Mouse (Mus musculus): Measurements from ENCODE around the gene Exosc8. TPM values are rescaled to one million over a fixed set of nuclear protein-coding genes. Genes with fewer than 3 reads are reported as not detected.
A peak's percentile ranks its signal among the peaks of the same experiment; 100 is the strongest.
"Not testable (repeated sequence)": the region's sequence is repeated elsewhere in the genome, so short reads cannot be mapped to it uniquely, and the experiment has no call there.

Gene Exosc8
- polyA plus RNA-seq, 2 experiments, result 64.1 to 84.5 TPM

GRCm38 (mm10) chr3:54768592-54768991, 33.4 kb upstream of the Exosc8 start:
- peaks cover under 1% of the 10 kb centered on the region for H3K9me3 ChIP-seq (ENCODE audit: control insufficient read depth, low read length)
- H3K4me3 ChIP-seq (ENCODE audit: insufficient read depth in 1 of 2, low read depth in 2 of 2, low read length in 2 of 2), result no peak overlapping the region
- no peak for TF ChIP-seq EP300 (IDR thresholded peaks at IDR 0.05; ENCODE audit: low read depth)
- no peak for TF ChIP-seq CTCF (IDR thresholded peaks at IDR 0.05; ENCODE audit: low read depth)
- no peaks in the 10 kb centered on the region for H3K27me3 ChIP-seq (ENCODE audit: control insufficient read depth, insufficient read depth, low read length)
- ATAC-seq (ENCODE audit: insufficient read depth) (no peak), DNase-seq (ENCODE audit: low read depth in 3 of 3, low spot score in 3 of 3) (no peak)
- no peak overlapping the region for H3K4me2 ChIP-seq (ENCODE audit: low read depth)
- 54% methylated on average over 8 of the region's 8 CpGs for WGBS (ENCODE audit: insufficient replicate concordance)
- H3K36me3 ChIP-seq (replicated peaks; ENCODE audit: control insufficient read depth, insufficient read depth, low read depth), result no peaks in the 10 kb centered on the region
- no peaks in the 10 kb centered on the region for H3K4me1 ChIP-seq (replicated peaks; ENCODE audit: control insufficient read depth in 2 of 2, insufficient read depth in 2 of 2, low read length in 1 of 2)
- H3K27ac ChIP-seq, result no peak overlapping the region
- H3K9ac ChIP-seq (replicated peaks), result no peak overlapping the region

- no peak overlapping the region for H3K27ac ChIP-seq
- 66% methylated on average over 5 of the region's 5 CpGs for WGBS (ENCODE audit: insufficient replicate concordance)
- DNase-seq (ENCODE audit: low read depth in 3 of 3, low spot score in 3 of 3), result no peak
These were observed 31.6 kb upstream of the Exosc8 start for GRCm38 (mm10) chr3:54766811-54767210.

GRCm38 (mm10) chr3:54766034-54766433, 30.8 kb upstream of the Exosc8 start:
- Histone ChIP-seq H3K4me2 (ENCODE audit: low read depth) (no peak overlapping the region), H3K9ac (replicated peaks) (no peak overlapping the region), H3K4me3 (ENCODE audit: insufficient read depth in 1 of 2, low read depth in 2 of 2, low read length in 2 of 2) (no peak overlapping the region), H3K9me3 (ENCODE audit: control insufficient read depth, low read length) (no peaks in the 10 kb centered on the region), H3K36me3 (replicated peaks; ENCODE audit: control insufficient read depth, insufficient read depth, low read depth) (no peaks in the 10 kb centered on the region), H3K4me1 (replicated peaks; ENCODE audit: control insufficient read depth in 2 of 2, insufficient read depth in 2 of 2, low read length in 1 of 2) (0 out of 4 replicates have a peak, but pooled peaks cover 0 to 3% of the 10 kb centered on the region in 2 experiments), H3K27me3 (ENCODE audit: control insufficient read depth, insufficient read depth, low read length) (no peaks in the 10 kb centered on the region), H3K27ac (no peak overlapping the region)
- TF ChIP-seq EP300 (IDR thresholded peaks at IDR 0.05; ENCODE audit: low read depth), result no peak
- TF ChIP-seq CTCF (IDR thresholded peaks at IDR 0.05; ENCODE audit: low read depth), result no peak
- ATAC-seq (ENCODE audit: insufficient read depth) (no peak), DNase-seq (ENCODE audit: low read depth in 3 of 3, low spot score in 3 of 3) (no peak)
- 74% methylated on average over 14 of the region's 14 CpGs for WGBS (ENCODE audit: insufficient replicate concordance)

More at GRCm38 (mm10) chr3:54766811-54767210, 31.6 kb upstream of the Exosc8 start:
- H3K36me3 ChIP-seq (replicated peaks; ENCODE audit: control insufficient read depth, insufficient read depth, low read depth), result no peaks in the 10 kb centered on the region
- TF ChIP-seq EP300 (IDR thresholded peaks at IDR 0.05; ENCODE audit: low read depth), result no peak
- H3K9ac ChIP-seq (replicated peaks), result no peak overlapping the region
- H3K27me3 ChIP-seq (ENCODE audit: control insufficient read depth, insufficient read depth, low read length), result no peaks in the 10 kb centered on the region
- H3K4me3 ChIP-seq (ENCODE audit: insufficient read depth in 1 of 2, low read depth in 2 of 2, low read length in 2 of 2), result no peak overlapping the region
- H3K4me2 ChIP-seq (ENCODE audit: low read depth), result no peak overlapping the region
- ATAC-seq (ENCODE audit: insufficient read depth), result no peak
- no peaks in the 10 kb centered on the region for H3K4me1 ChIP-seq (replicated peaks; ENCODE audit: control insufficient read depth in 2 of 2, insufficient read depth in 2 of 2, low read length in 1 of 2)
- no peaks in the 10 kb centered on the region for H3K9me3 ChIP-seq (ENCODE audit: control insufficient read depth, low read length)

GRCm38 (mm10) chr3:54765521-54765920, 30.3 kb upstream of the Exosc8 start:
- DNase-seq (ENCODE audit: low read depth in 3 of 3, low spot score in 3 of 3); H3K4me1 ChIP-seq (replicated peaks; ENCODE audit: control insufficient read depth in 2 of 2, insufficient read depth in 2 of 2, low read length in 1 of 2); H3K4me3 ChIP-seq (ENCODE audit: insufficient read depth in 1 of 2, low read depth in 2 of 2, low read length in 2 of 2); H3K4me2 ChIP-seq (ENCODE audit: low read depth); H3K27ac ChIP-seq; H3K27me3 ChIP-seq (ENCODE audit: control insufficient read depth, insufficient read depth, low read length); H3K9me3 ChIP-seq (ENCODE audit: control insufficient read depth, low read length); ATAC-seq (ENCODE audit: insufficient read depth); H3K9ac ChIP-seq (replicated peaks); H3K36me3 ChIP-seq (replicated peaks; ENCODE audit: control insufficient read depth, insufficient read depth, low read depth): not testable (repeated sequence)
- WGBS (ENCODE audit: insufficient replicate concordance), result 69% methylated on average over 6 of the region's 6 CpGs
- TF ChIP-seq CTCF (IDR thresholded peaks at IDR 0.05; ENCODE audit: low read depth), result peak; percentile 65

GRCm38 (mm10) chr3:54764418-54764817, 29.2 kb upstream of the Exosc8 start:
- DNase-seq (ENCODE audit: low read depth in 3 of 3, low spot score in 3 of 3) (no peak), ATAC-seq (ENCODE audit: insufficient read depth) (no peak)
- TF ChIP-seq EP300 (IDR thresholded peaks at IDR 0.05; ENCODE audit: low read depth), result no peak
- TF ChIP-seq CTCF (IDR thresholded peaks at IDR 0.05; ENCODE audit: low read depth), result no peak
- 0 out of 4 replicates have a peak, but pooled peaks cover 0 to 5% of the 10 kb centered on the region in 2 experiments for H3K4me1 ChIP-seq (replicated peaks; ENCODE audit: control insufficient read depth in 2 of 2, insufficient read depth in 2 of 2, low read length in 1 of 2)
- no peak overlapping the region for H3K27ac ChIP-seq
- 73% methylated on average over 18 of the region's 18 CpGs for WGBS (ENCODE audit: insufficient replicate concordance)
- no peaks in the 10 kb centered on the region for H3K27me3 ChIP-seq (ENCODE audit: control insufficient read depth, insufficient read depth, low read length)
- no peak overlapping the region for H3K4me2 ChIP-seq (ENCODE audit: low read depth)
- no peaks in the 10 kb centered on the region for H3K36me3 ChIP-seq (replicated peaks; ENCODE audit: control insufficient read depth, insufficient read depth, low read depth)
- no peak overlapping the region for H3K4me3 ChIP-seq (ENCODE audit: insufficient read depth in 1 of 2, low read depth in 2 of 2, low read length in 2 of 2)
- H3K9me3 ChIP-seq (ENCODE audit: control insufficient read depth, low read length), result no peaks in the 10 kb centered on the region
- H3K9ac ChIP-seq (replicated peaks), result no peak overlapping the region

Measured in liver, embryonic 14.5 days (tissue).